Mouse (Mus musculus): ENCODE results near the gene Lama2. TPM values are rescaled to one million over a fixed set of nuclear protein-coding genes. Genes with fewer than 3 reads are reported as not detected.
"Not testable (repeated sequence)": the region's sequence is repeated elsewhere in the genome, so short reads cannot be mapped to it uniquely, and the experiment has no call there.

The Lama2 gene
- polyA plus RNA-seq, 1 experiment: not detected

- H3K9me3 ChIP-seq (ENCODE audit: control insufficient read depth, low read length): no peaks in the 10 kb centered on the region
- no peaks in the 10 kb centered on the region for H3K36me3 ChIP-seq (ENCODE audit: control insufficient read depth)
- TF ChIP-seq TAL1 (IDR thresholded peaks at IDR 0.05; ENCODE audit: low read length) (no peak), GATA1 (IDR thresholded peaks at IDR 0.05; ENCODE audit: low read length) (no peak)
- H3K4me1 ChIP-seq (ENCODE audit: control insufficient read depth): no peaks in the 10 kb centered on the region
- no peaks in the 10 kb centered on the region for H3K27me3 ChIP-seq (ENCODE audit: control insufficient read depth)
- no peak overlapping the region for H3K4me3 ChIP-seq (replicated peaks)
These were observed 636.0 kb downstream of the Lama2 start for GRCm38 (mm10) chr10:26983583-26983982.

- no peaks in the 10 kb centered on the region for H3K4me1 ChIP-seq (ENCODE audit: control insufficient read depth)
- no peaks in the 10 kb centered on the region for H3K9me3 ChIP-seq (ENCODE audit: control insufficient read depth, low read length)
- H3K27me3 ChIP-seq (ENCODE audit: control insufficient read depth): no peaks in the 10 kb centered on the region
- H3K4me3 ChIP-seq (replicated peaks): no peak overlapping the region
- no peaks in the 10 kb centered on the region for H3K36me3 ChIP-seq (ENCODE audit: control insufficient read depth)
- TF ChIP-seq TAL1 (IDR thresholded peaks at IDR 0.05; ENCODE audit: low read length): no peak
- no peak for TF ChIP-seq GATA1 (IDR thresholded peaks at IDR 0.05; ENCODE audit: low read length)
These were observed 636.9 kb downstream of the Lama2 start for GRCm38 (mm10) chr10:26982621-26983020.

- peaks cover 23% of the 10 kb centered on the region for H3K4me1 ChIP-seq (ENCODE audit: control insufficient read depth)
- no peaks in the 10 kb centered on the region for H3K9me3 ChIP-seq (ENCODE audit: control insufficient read depth, low read length)
- H3K36me3 ChIP-seq (ENCODE audit: control insufficient read depth): no peaks in the 10 kb centered on the region
- H3K27me3 ChIP-seq (ENCODE audit: control insufficient read depth): no peaks in the 10 kb centered on the region
- TF ChIP-seq GATA1 (IDR thresholded peaks at IDR 0.05; ENCODE audit: low read length): no peak
- no peak for TF ChIP-seq TAL1 (IDR thresholded peaks at IDR 0.05; ENCODE audit: low read length)
- no peak overlapping the region for H3K4me3 ChIP-seq (replicated peaks)
These were observed 644.2 kb downstream of the Lama2 start for GRCm38 (mm10) chr10:26975372-26975771.

- TF ChIP-seq GATA1 (IDR thresholded peaks at IDR 0.05; ENCODE audit: low read length) (no peak), TAL1 (IDR thresholded peaks at IDR 0.05; ENCODE audit: low read length) (no peak)
- no peaks in the 10 kb centered on the region for H3K9me3 ChIP-seq (ENCODE audit: control insufficient read depth, low read length)
- H3K4me1 ChIP-seq (ENCODE audit: control insufficient read depth): peaks cover 23% of the 10 kb centered on the region
- no peak overlapping the region for H3K4me3 ChIP-seq (replicated peaks)
- no peaks in the 10 kb centered on the region for H3K36me3 ChIP-seq (ENCODE audit: control insufficient read depth)
- no peaks in the 10 kb centered on the region for H3K27me3 ChIP-seq (ENCODE audit: control insufficient read depth)
These were observed 645.3 kb downstream of the Lama2 start for GRCm38 (mm10) chr10:26974224-26974623.

GRCm38 (mm10) chr10:26973575-26973974 is 646.0 kb downstream of the Lama2 start:
- H3K36me3 ChIP-seq (ENCODE audit: control insufficient read depth): no peaks in the 10 kb centered on the region
- no peak overlapping the region for H3K4me3 ChIP-seq (replicated peaks)
- H3K4me1 ChIP-seq (ENCODE audit: control insufficient read depth): peaks cover 23% of the 10 kb centered on the region
- no peaks in the 10 kb centered on the region for H3K27me3 ChIP-seq (ENCODE audit: control insufficient read depth)
- TF ChIP-seq TAL1 (IDR thresholded peaks at IDR 0.05; ENCODE audit: low read length) (no peak), GATA1 (IDR thresholded peaks at IDR 0.05; ENCODE audit: low read length) (no peak)
- no peaks in the 10 kb centered on the region for H3K9me3 ChIP-seq (ENCODE audit: control insufficient read depth, low read length)

DNA sequence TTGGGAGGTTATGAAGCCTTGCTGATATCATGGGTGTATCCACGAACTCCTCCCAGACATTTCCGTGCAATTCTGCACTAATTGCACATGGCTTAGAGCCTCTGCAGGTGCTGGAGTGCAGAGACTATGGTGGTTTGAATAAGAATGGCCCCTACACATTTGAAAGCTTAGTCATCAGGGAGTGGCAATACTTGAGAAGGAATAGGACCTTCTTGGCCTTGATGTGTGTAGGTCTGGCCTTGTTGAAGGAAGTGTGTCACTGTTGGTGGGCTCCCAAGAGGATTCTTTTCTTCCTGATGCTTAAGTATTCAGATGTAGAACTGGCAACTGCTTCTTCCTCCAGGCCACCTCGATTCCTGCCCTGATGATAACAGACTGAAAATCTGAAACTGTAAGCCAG is 661.0 kb downstream of the Lama2 start:
- peaks cover 5% of the 10 kb centered on the region for H3K4me1 ChIP-seq (ENCODE audit: control insufficient read depth)
- no peaks in the 10 kb centered on the region for H3K27me3 ChIP-seq (ENCODE audit: control insufficient read depth)
- H3K9me3 ChIP-seq (ENCODE audit: control insufficient read depth, low read length): no peaks in the 10 kb centered on the region
- no peak overlapping the region for H3K4me3 ChIP-seq (replicated peaks)
- TF ChIP-seq GATA1 (IDR thresholded peaks at IDR 0.05; ENCODE audit: low read length): no peak
- no peak for TF ChIP-seq TAL1 (IDR thresholded peaks at IDR 0.05; ENCODE audit: low read length)
- H3K36me3 ChIP-seq (ENCODE audit: control insufficient read depth): no peaks in the 10 kb centered on the region

DNA sequence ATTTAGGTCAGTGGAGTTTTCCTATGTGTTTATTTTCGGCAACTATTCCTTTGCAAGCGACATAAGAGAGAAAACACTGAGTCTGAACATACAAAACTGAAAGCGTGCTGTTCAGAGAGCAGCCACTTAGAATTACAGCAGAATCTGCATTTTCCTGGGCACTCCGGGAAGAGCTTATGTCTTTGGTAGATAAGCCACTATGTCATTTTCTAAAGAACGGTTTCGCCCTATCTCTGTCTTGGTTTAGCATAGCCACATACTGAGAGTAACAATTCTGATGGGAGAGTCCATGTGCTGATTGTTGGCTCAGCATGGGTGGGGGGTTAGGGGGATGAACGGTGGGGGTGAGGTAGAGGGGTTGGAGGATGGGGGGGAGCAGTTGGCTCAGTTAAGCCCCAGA is 669.1 kb downstream of the Lama2 start:
- Histone ChIP-seq H3K4me1 (ENCODE audit: control insufficient read depth) (peaks cover 30% of the 10 kb centered on the region), H3K27me3 (ENCODE audit: control insufficient read depth) (no peaks in the 10 kb centered on the region), H3K36me3 (ENCODE audit: control insufficient read depth) (no peaks in the 10 kb centered on the region), H3K4me3 (replicated peaks) (peak overlapping the region; percentile 56), H3K9me3 (ENCODE audit: control insufficient read depth, low read length) (no peaks in the 10 kb centered on the region)
- TF ChIP-seq GATA1 (IDR thresholded peaks at IDR 0.05; ENCODE audit: low read length) (no peak), TAL1 (IDR thresholded peaks at IDR 0.05; ENCODE audit: low read length) (no peak)

DNA sequence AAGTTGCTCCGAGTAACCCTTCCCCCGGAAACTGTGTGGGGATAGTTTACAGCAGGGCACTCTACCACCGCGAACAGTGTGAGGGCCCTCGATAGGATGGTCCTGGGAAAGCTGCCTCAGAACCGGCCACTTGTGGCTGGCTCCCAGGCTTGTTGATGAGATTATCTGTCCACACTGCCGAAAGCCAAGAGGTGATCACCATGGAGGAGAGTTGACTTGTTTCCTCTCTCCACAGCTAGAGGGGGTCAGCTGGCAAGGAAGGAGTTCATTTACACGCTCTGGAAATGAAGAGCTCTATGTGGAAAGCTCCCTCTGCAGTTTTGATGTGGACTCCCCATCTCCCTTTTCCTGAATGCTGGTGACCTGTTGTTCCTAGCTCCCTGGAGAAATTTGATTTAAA is 669.9 kb downstream of the Lama2 start:
- Histone ChIP-seq H3K4me1 (ENCODE audit: control insufficient read depth) (peaks cover 30% of the 10 kb centered on the region), H3K27me3 (ENCODE audit: control insufficient read depth) (no peaks in the 10 kb centered on the region), H3K9me3 (ENCODE audit: control insufficient read depth, low read length) (no peaks in the 10 kb centered on the region), H3K4me3 (replicated peaks) (peak overlapping the region; percentile 56), H3K36me3 (ENCODE audit: control insufficient read depth) (no peaks in the 10 kb centered on the region)
- TF ChIP-seq GATA1 (IDR thresholded peaks at IDR 0.05; ENCODE audit: low read length) (no peak), TAL1 (IDR thresholded peaks at IDR 0.05; ENCODE audit: low read length) (no peak)

DNA sequence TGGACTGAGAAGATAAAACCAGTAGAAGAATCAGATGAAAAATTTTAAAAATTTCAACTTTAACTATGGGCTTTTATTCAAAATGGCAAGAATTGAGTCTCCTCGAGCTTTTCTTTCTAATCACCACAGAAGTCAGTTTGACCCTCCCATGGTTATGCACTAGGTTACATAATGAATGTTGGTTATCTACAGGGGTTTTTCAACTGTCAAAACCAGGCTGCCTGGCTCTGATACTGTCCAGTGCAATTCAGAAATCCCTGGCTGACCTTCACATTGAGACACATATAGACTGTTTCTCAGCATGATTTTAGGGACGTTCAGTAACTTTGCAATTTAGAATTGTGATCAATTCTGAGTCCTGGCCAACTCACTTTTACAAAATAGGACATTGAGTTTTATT is 671.2 kb downstream of the Lama2 start:
- H3K9me3 ChIP-seq (ENCODE audit: control insufficient read depth, low read length): no peaks in the 10 kb centered on the region
- H3K27me3 ChIP-seq (ENCODE audit: control insufficient read depth): no peaks in the 10 kb centered on the region
- H3K4me1 ChIP-seq (ENCODE audit: control insufficient read depth): peaks cover 30% of the 10 kb centered on the region
- no peak overlapping the region for H3K4me3 ChIP-seq (replicated peaks)
- TF ChIP-seq TAL1 (IDR thresholded peaks at IDR 0.05; ENCODE audit: low read length) (no peak), GATA1 (IDR thresholded peaks at IDR 0.05; ENCODE audit: low read length) (no peak)
- no peaks in the 10 kb centered on the region for H3K36me3 ChIP-seq (ENCODE audit: control insufficient read depth)

DNA sequence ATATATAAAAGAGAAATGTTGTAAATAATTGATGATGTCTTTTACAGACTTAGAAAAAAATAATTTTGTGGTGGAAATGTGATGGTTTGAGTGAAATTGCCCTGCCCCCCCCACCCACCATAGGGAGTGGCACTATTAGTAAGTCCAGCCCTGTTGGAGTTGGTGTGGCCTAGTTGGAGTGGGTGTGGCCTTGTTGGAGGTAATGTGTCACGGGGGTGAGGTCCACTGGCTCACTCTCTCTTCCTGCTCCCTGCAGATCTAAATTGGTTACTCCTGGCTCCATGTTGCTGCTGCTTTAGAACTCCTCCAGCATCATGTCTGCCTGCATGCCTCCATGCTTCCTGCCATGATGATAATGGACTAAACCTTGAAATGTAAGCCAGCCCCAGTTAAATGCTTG is 680.0 kb downstream of the Lama2 start:
- Histone ChIP-seq H3K36me3 (ENCODE audit: control insufficient read depth) (no peaks in the 10 kb centered on the region), H3K9me3 (ENCODE audit: control insufficient read depth, low read length) (no peaks in the 10 kb centered on the region), H3K4me1 (ENCODE audit: control insufficient read depth) (peaks cover 3% of the 10 kb centered on the region), H3K27me3 (ENCODE audit: control insufficient read depth) (no peaks in the 10 kb centered on the region), H3K4me3 (replicated peaks) (no peak overlapping the region)
- TF ChIP-seq TAL1 (IDR thresholded peaks at IDR 0.05; ENCODE audit: low read length) (no peak), GATA1 (IDR thresholded peaks at IDR 0.05; ENCODE audit: low read length) (no peak)

- not testable (repeated sequence) for H3K27me3 ChIP-seq (ENCODE audit: control insufficient read depth); H3K4me1 ChIP-seq (ENCODE audit: control insufficient read depth)
These were observed 681.1 kb downstream of the Lama2 start for GRCm38 (mm10) chr10:26938464-26938863.

DNA sequence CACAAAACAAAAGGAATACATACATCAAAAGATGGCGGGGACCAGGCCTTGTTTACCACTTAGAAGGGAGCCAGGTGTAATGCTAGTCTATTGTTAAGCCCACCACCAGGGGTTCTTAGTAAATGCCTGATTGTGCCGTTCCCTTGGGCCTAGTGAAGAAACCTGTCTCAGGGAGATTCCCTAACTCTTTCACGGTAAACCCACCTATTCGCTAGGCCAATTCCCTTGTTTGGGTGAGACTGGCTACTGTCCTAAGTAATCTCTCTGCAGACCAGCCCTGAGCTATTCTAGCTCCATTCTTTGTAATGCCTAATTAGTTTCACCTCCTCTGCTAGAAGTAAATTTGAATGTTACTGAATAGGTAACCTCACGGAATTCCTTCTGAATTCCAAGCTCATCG is 683.5 kb downstream of the Lama2 start:
- H3K4me1 ChIP-seq (ENCODE audit: control insufficient read depth); H3K27me3 ChIP-seq (ENCODE audit: control insufficient read depth); H3K9me3 ChIP-seq (ENCODE audit: control insufficient read depth, low read length); H3K36me3 ChIP-seq (ENCODE audit: control insufficient read depth); H3K4me3 ChIP-seq (replicated peaks): not testable (repeated sequence)

More at GRCm38 (mm10) chr10:26938464-26938863, 681.1 kb downstream of the Lama2 start:
- not testable (repeated sequence) for H3K36me3 ChIP-seq (ENCODE audit: control insufficient read depth); H3K4me3 ChIP-seq (replicated peaks); H3K9me3 ChIP-seq (ENCODE audit: control insufficient read depth, low read length)
